Mouse (Mus musculus) lung, embryonic 14.5 days (tissue): Measurements from ENCODE around the gene Atp5f1. TPM values are rescaled to one million over a fixed set of nuclear protein-coding genes. Genes with fewer than 3 reads are reported as not detected.

ENCODE experiments used
- ATAC-seq: fragments of 200-750 bp; cut with Nextera tagmentation; 2 replicates; pipeline ENCODE4 v1.8.0; 2017; ENCODE audit warnings: mild to moderate bottlenecking, moderate TSS enrichment, moderate library complexity; ENCODE audit not compliant: insufficient read depth
- DNase-seq: peaks from one replicate; pipeline ENCODE4 v3.0.0-alpha.2; 2015
- H3K27ac ChIP-seq: fragments of 300-500 bp; sonication (generic); 2 replicates; pipeline ENCODE4 v1.5.1; 2014; ENCODE audit warnings: low read depth, mild to moderate bottlenecking, moderate library complexity
- H3K27me3 ChIP-seq: fragments of 300-500 bp; sonication (generic); 2 replicates; pipeline ENCODE4 v1.6.1; 2014; ENCODE audit warnings: low read length, control low read depth; ENCODE audit not compliant: insufficient read depth
- H3K36me3 ChIP-seq: fragments of 300-500 bp; sonication (generic); 2 replicates; pipeline ENCODE4 v1.6.1; 2014; ENCODE audit warnings: control low read depth; ENCODE audit not compliant: insufficient read depth
- H3K4me1 ChIP-seq: fragments of 300-500 bp; sonication (generic); 2 replicates; pipeline ENCODE4 v1.6.1; 2014; ENCODE audit warnings: antibody characterized with exemption, control low read depth; ENCODE audit not compliant: insufficient read depth
- H3K4me2 ChIP-seq: fragments of 300-500 bp; sonication (generic); 2 replicates; pipeline ENCODE4 v1.6.1; 2014; ENCODE audit warnings: mild to moderate bottlenecking
- H3K4me3 ChIP-seq: fragments of 300-500 bp; sonication (generic); 2 replicates; pipeline ENCODE4 v1.5.1; 2014; ENCODE audit warnings: low read depth, low read length
- H3K9ac ChIP-seq: fragments of 300-500 bp; sonication (generic); 2 replicates; pipeline ENCODE4 v1.6.1; 2014
- H3K9me3 ChIP-seq: fragments of 300-500 bp; sonication (generic); 2 replicates; pipeline ENCODE4 v1.6.1; 2016; ENCODE audit warnings: low read depth, low read length, control low read depth
- CTCF ChIP-seq: IDR thresholded peaks from 2 replicates; pipeline ENCODE4 v1.5.1; 2016; ENCODE audit warnings: antibody characterized with exemption, low read depth
- WGBS: fragments of 180-500 bp; shearing (Covaris S2); extraction: QIAGEN DNeasy Blood & Tissue Kit; methylation state at CpG from one replicate; pipeline ENCODE4 v1.1.7; 2014; 5-methylcytosine and 5-hydroxymethylcytosine counted together
- polyA plus RNA-seq: library from polyadenylated mRNA; unstranded; fragments of >200 nt; fragmentation: Nextera tagmentation; extraction: Ambion mirVana; gene quantifications from 2 replicates; pipeline ENCODE4 v1.2.1, GENCODE M21; 2014

Gene Atp5f1
- polyA plus RNA-seq, 1 experiment from 2014 or later: 449 TPM

- no peak overlapping the region for H3K4me2 ChIP-seq
- DNase-seq: no peak
- H3K36me3 ChIP-seq: 0 out of 2 replicates have a peak, but pooled peaks cover 3% of the 10 kb centered on the region
- H3K4me3 ChIP-seq: no peak overlapping the region
- H3K27me3 ChIP-seq: no peaks in the 10 kb centered on the region
- no peaks in the 10 kb centered on the region for H3K4me1 ChIP-seq
- WGBS: 83% methylated on average over 2 of the region's 2 CpGs
- ATAC-seq: no peak
- H3K27ac ChIP-seq: no peak overlapping the region
- TF ChIP-seq CTCF: no peak
- no peak overlapping the region for H3K9ac ChIP-seq
- H3K9me3 ChIP-seq: no peaks in the 10 kb centered on the region
Measured at GRCm38 (mm10) chr3:105974174-105974573, 14.3 kb upstream of the Atp5f1 start.

GRCm38 (mm10) chr3:105973411-105973810 lies 13.5 kb upstream of the Atp5f1 start, which contains the start of gene Ovgp1:
Ovgp1 (plus strand) TSS chr3:105973711.
- no peak within 1 kb of the TSS for H3K4me2 ChIP-seq
- H3K27me3 ChIP-seq: no peaks in the 10 kb centered on the region
- no peak for TF ChIP-seq CTCF
- no peak for DNase-seq
- H3K36me3 ChIP-seq: peaks cover 11% of the 10 kb centered on the region
- WGBS: 76% methylated on average over 3 of the region's 3 CpGs
- no peak within 1 kb of the TSS for H3K4me3 ChIP-seq
- no peak within 1 kb of the TSS for H3K9ac ChIP-seq
- no peaks in the 10 kb centered on the region for H3K9me3 ChIP-seq
- H3K4me1 ChIP-seq: no peaks in the 10 kb centered on the region
- H3K27ac ChIP-seq: no peak within 1 kb of the TSS
- ATAC-seq: no peak

GRCm38 (mm10) chr3:105971831-105972446 lies 12.0 kb upstream of the Atp5f1 start:
- 78% methylated on average over 5 of the region's 5 CpGs for WGBS

DNA sequence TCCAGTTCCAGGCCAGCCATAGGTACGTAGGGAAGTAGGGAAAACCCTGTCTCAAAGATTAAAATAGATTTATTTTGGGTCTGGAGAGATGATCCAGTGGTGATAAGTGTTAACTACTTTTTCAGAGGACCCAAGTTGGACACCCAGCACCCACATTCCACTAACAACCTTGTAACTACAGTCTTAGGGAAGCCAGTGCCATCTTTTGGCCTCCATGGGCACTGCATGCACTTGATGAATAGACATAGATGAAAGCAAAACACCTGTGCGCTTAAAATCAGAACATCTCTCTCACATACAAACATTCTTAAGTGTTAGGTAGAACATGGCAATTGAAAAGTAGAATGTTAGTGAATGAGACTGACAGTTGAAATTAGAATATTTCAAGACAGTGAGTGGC lies 801 bp upstream of the Atp5f1 start:
- DNase-seq (peak; percentile 20), ATAC-seq (no peak)

More at GRCm38 (mm10) chr3:105971831-105972446, 12.0 kb upstream of the Atp5f1 start:
- H3K9ac ChIP-seq: no peak overlapping the region
- H3K4me1 ChIP-seq: no peaks in the 10 kb centered on the region
- DNase-seq (no peak), ATAC-seq (peak; percentile 45)
- H3K4me2 ChIP-seq: no peak overlapping the region
- no peak for TF ChIP-seq CTCF
- peaks cover 25% of the 10 kb centered on the region for H3K36me3 ChIP-seq
- no peak overlapping the region for H3K4me3 ChIP-seq
- no peaks in the 10 kb centered on the region for H3K9me3 ChIP-seq
- no peaks in the 10 kb centered on the region for H3K27me3 ChIP-seq
- no peak overlapping the region for H3K27ac ChIP-seq

GRCm38 (mm10) chr3:105959585-105959984 lies 314 bp downstream of the Atp5f1 start:
- peak; percentile 42 for DNase-seq

More for the DNA sequence above, 801 bp upstream of the Atp5f1 start:
- Histone ChIP-seq H3K27ac (no peak overlapping the region), H3K9ac (no peak overlapping the region), H3K4me1 (peaks cover 7% of the 10 kb centered on the region; the same call in 1 of the 2 replicates), H3K4me3 (peak overlapping the region; percentile 84), H3K9me3 (no peaks in the 10 kb centered on the region), H3K27me3 (no peaks in the 10 kb centered on the region), H3K36me3 (peaks cover 52% of the 10 kb centered on the region), H3K4me2 (peak overlapping the region; percentile 71)
- TF ChIP-seq CTCF: peak; percentile 49
- WGBS: 91% methylated on average over 2 of the region's 2 CpGs

GRCm38 (mm10) chr3:105958974-105959580 lies 822 bp downstream of the Atp5f1 start, which contains the start of gene Wdr77:
Wdr77 (plus strand) TSS chr3:105959369.
- Histone ChIP-seq H3K4me2 (peak within 1 kb of the TSS; percentile 91), H3K36me3 (peaks cover 48% of the 10 kb centered on the region), H3K4me1 (peaks cover 7% of the 10 kb centered on the region; the same call in 1 of the 2 replicates), H3K27me3 (no peaks in the 10 kb centered on the region), H3K9me3 (no peaks in the 10 kb centered on the region), H3K27ac (peak within 1 kb of the TSS; percentile 80), H3K4me3 (peak within 1 kb of the TSS; percentile 84), H3K9ac (peak within 1 kb of the TSS; percentile 96)
- no peak for TF ChIP-seq CTCF
- ATAC-seq (peak; percentile 97), DNase-seq (peak; percentile 99)
- under 1% methylated on average over 52 of the region's 52 CpGs for WGBS

More at GRCm38 (mm10) chr3:105959585-105959984, 314 bp downstream of the Atp5f1 start:
- Histone ChIP-seq H3K4me2 (peak overlapping the region; percentile 71), H3K4me1 (peaks cover 7% of the 10 kb centered on the region; the same call in 1 of the 2 replicates), H3K9ac (peak overlapping the region; percentile 92), H3K4me3 (peak overlapping the region; percentile 84), H3K27ac (peak overlapping the region; percentile 39), H3K9me3 (no peaks in the 10 kb centered on the region), H3K27me3 (no peaks in the 10 kb centered on the region), H3K36me3 (peaks cover 48% of the 10 kb centered on the region)
- TF ChIP-seq CTCF: no peak
- ATAC-seq: peak; percentile 78
- under 1% methylated on average over 26 of the region's 26 CpGs for WGBS

- ATAC-seq (no peak), DNase-seq (no peak)
- H3K4me2 ChIP-seq: peak overlapping the region; percentile 91
- TF ChIP-seq CTCF: no peak
- peaks cover 7% of the 10 kb centered on the region; the same call in 1 of the 2 replicates for H3K4me1 ChIP-seq
- peak overlapping the region; percentile 80 for H3K27ac ChIP-seq
- no peaks in the 10 kb centered on the region for H3K9me3 ChIP-seq
- no peaks in the 10 kb centered on the region for H3K27me3 ChIP-seq
- H3K36me3 ChIP-seq: peaks cover 47% of the 10 kb centered on the region
- peak overlapping the region; percentile 84 for H3K4me3 ChIP-seq
- WGBS: 36% methylated on average over 5 of the region's 5 CpGs
- H3K9ac ChIP-seq: peak overlapping the region; percentile 96
Measured at GRCm38 (mm10) chr3:105958204-105958603, 1.7 kb downstream of the Atp5f1 start.
